Mouse (Mus musculus) cerebellum, adult 2 months (tissue): ENCODE data around the gene Rock2. TPM values are rescaled to one million over a fixed set of nuclear protein-coding genes. Genes with fewer than 3 reads are reported as not detected.

ENCODE experiments used
- DNase-seq, 2 experiments: peaks; one replicate each; pipeline ENCODE4 v3.0.0; 2021
- H3K27ac ChIP-seq: fragments of 200-500 bp; 2 replicates; pipeline ENCODE4 v1.5.1; 2012; ENCODE audit warnings: low read length, control low read depth, inconsistent platforms; ENCODE audit not compliant: insufficient read depth
- H3K27me3 ChIP-seq: fragments of 200-500 bp; 2 replicates; pipeline ENCODE4 v1.6.1; 2012; ENCODE audit warnings: inconsistent platforms, mild to moderate bottlenecking, low read length, moderate library complexity; ENCODE audit not compliant: control insufficient read depth, insufficient read depth
- H3K4me1 ChIP-seq: fragments of 200-500 bp; 2 replicates; pipeline ENCODE4 v1.6.1; 2011; ENCODE audit warnings: low read length; ENCODE audit not compliant: control insufficient read depth, insufficient read depth
- H3K4me3 ChIP-seq: fragments of 200-500 bp; replicated peaks from 2 replicates; pipeline ENCODE3; 2011; ENCODE audit warnings: mild to moderate bottlenecking, low read depth, low read length, control low read depth; ENCODE audit not compliant: insufficient read depth
- CTCF ChIP-seq: fragments of 200-500 bp; IDR thresholded peaks from 2 replicates; pipeline ENCODE4 v1.5.1; 2011; ENCODE audit warnings: low read depth, mild to moderate bottlenecking, control low read depth, low read length, moderate library complexity, borderline replicate concordance; ENCODE audit not compliant: insufficient read depth
- POLR2A ChIP-seq: fragments of 200-500 bp; IDR thresholded peaks from 2 replicates; pipeline ENCODE4 v1.6.1; 2011; ENCODE audit warnings: low read length, control low read depth, borderline replicate concordance; ENCODE audit not compliant: insufficient read depth
- WGBS: fragments of 180-500 bp; shearing (Covaris S2); methylation state at CpG from one replicate; pipeline ENCODE4 v1.1.7; 2018; 5-methylcytosine and 5-hydroxymethylcytosine counted together
- polyA plus RNA-seq: library from polyadenylated mRNA; depleted of rRNA; stranded (reverse); fragments of >200 nt; gene quantifications from 2 replicates; pipeline ENCODE4 v1.2.3, GENCODE M21; 2012

Gene Rock2
- polyA plus RNA-seq, 1 experiment = 37.5 TPM

GRCm38 (mm10) chr12:16875269-16875668, 19.4 kb upstream of the Rock2 start:
- no peak for DNase-seq
- WGBS = 87% methylated on average over 4 of the region's 4 CpGs
- H3K4me3 ChIP-seq = no peak overlapping the region
- H3K4me1 ChIP-seq = peaks cover 18% of the 10 kb centered on the region
- no peak overlapping the region for H3K27ac ChIP-seq
- no peaks in the 10 kb centered on the region for H3K27me3 ChIP-seq
- TF ChIP-seq POLR2A = no peak
- no peak for TF ChIP-seq CTCF

- TF ChIP-seq POLR2A (no peak), CTCF (no peak)
- Histone ChIP-seq H3K4me3 (no peak overlapping the region), H3K27ac (no peak overlapping the region), H3K27me3 (no peaks in the 10 kb centered on the region), H3K4me1 (peaks cover 14% of the 10 kb centered on the region; the same call in 1 of the 2 replicates)
- DNase-seq = no peak
- WGBS = 92% methylated on average over 7 of the region's 7 CpGs
These were observed 19.0 kb upstream of the Rock2 start for GRCm38 (mm10) chr12:16875678-16876077.

GRCm38 (mm10) chr12:16876667-16877066, 18.0 kb upstream of the Rock2 start:
- H3K27me3 ChIP-seq = no peaks in the 10 kb centered on the region
- DNase-seq = no peak
- no peak for TF ChIP-seq CTCF
- TF ChIP-seq POLR2A = no peak
- H3K4me1 ChIP-seq = peaks cover 13% of the 10 kb centered on the region; the same call in 1 of the 2 replicates
- H3K4me3 ChIP-seq = no peak overlapping the region
- no peak overlapping the region for H3K27ac ChIP-seq
- WGBS = 63% methylated on average over 3 of the region's 3 CpGs

GRCm38 (mm10) chr12:16877141-16877540, 17.6 kb upstream of the Rock2 start:
- H3K27me3 ChIP-seq = no peaks in the 10 kb centered on the region
- 60% methylated on average over 5 of the region's 5 CpGs for WGBS
- DNase-seq = no peak
- TF ChIP-seq POLR2A (no peak), CTCF (no peak)
- no peak overlapping the region for H3K4me3 ChIP-seq
- H3K4me1 ChIP-seq = peaks cover 13% of the 10 kb centered on the region; the same call in 1 of the 2 replicates
- no peak overlapping the region for H3K27ac ChIP-seq

- H3K4me3 ChIP-seq = no peak overlapping the region
- WGBS = 35% methylated on average over 1 of the region's 1 CpGs
- peaks cover 13% of the 10 kb centered on the region; the same call in 1 of the 2 replicates for H3K4me1 ChIP-seq
- H3K27ac ChIP-seq = no peak overlapping the region
- TF ChIP-seq POLR2A (no peak), CTCF (no peak)
- no peaks in the 10 kb centered on the region for H3K27me3 ChIP-seq
- no peak for DNase-seq
These were observed 17.0 kb upstream of the Rock2 start for GRCm38 (mm10) chr12:16877679-16878078.

GRCm38 (mm10) chr12:16879369-16879768, 15.3 kb upstream of the Rock2 start:
- DNase-seq = no peak
- WGBS = 93% methylated on average over 1 of the region's 1 CpGs
- H3K27ac ChIP-seq = no peak overlapping the region
- no peaks in the 10 kb centered on the region for H3K27me3 ChIP-seq
- H3K4me1 ChIP-seq = peaks cover 3% of the 10 kb centered on the region; the same call in 1 of the 2 replicates
- TF ChIP-seq CTCF (no peak), POLR2A (no peak)
- H3K4me3 ChIP-seq = no peak overlapping the region

- Histone ChIP-seq H3K4me3 (no peak overlapping the region), H3K27me3 (no peaks in the 10 kb centered on the region), H3K4me1 (no peaks in the 10 kb centered on the region), H3K27ac (no peak overlapping the region)
- TF ChIP-seq POLR2A (no peak), CTCF (no peak)
- no peak for DNase-seq
- WGBS = 89% methylated on average over 4 of the region's 4 CpGs
These were observed 14.6 kb upstream of the Rock2 start for GRCm38 (mm10) chr12:16880077-16880476.

GRCm38 (mm10) chr12:16882442-16882841, 12.3 kb upstream of the Rock2 start:
- no peak overlapping the region for H3K27ac ChIP-seq

GRCm38 (mm10) chr12:16883111-16883510, 11.6 kb upstream of the Rock2 start:
- Histone ChIP-seq H3K27ac (no peak overlapping the region), H3K4me1 (no peaks in the 10 kb centered on the region), H3K27me3 (no peaks in the 10 kb centered on the region), H3K4me3 (no peak overlapping the region)
- TF ChIP-seq POLR2A (no peak), CTCF (no peak)
- DNase-seq = no peak
- 74% methylated on average over 7 of the region's 7 CpGs for WGBS

More at GRCm38 (mm10) chr12:16882442-16882841, 12.3 kb upstream of the Rock2 start:
- Histone ChIP-seq H3K4me1 (no peaks in the 10 kb centered on the region), H3K4me3 (no peak overlapping the region), H3K27me3 (no peaks in the 10 kb centered on the region)
- no peak for DNase-seq
- WGBS = 95% methylated on average over 3 of the region's 3 CpGs
- TF ChIP-seq POLR2A (no peak), CTCF (no peak)
